Mouse (Mus musculus) activated CD4-positive, CD25-positive, alpha-beta regulatory T cell (primary cell): ENCODE results near the gene Foxi3. TPM values are rescaled to one million over a fixed set of nuclear protein-coding genes. Genes with fewer than 3 reads are reported as not detected.

ENCODE experiments used
- polyA plus RNA-seq, 2 experiments: library from polyadenylated mRNA; unstranded; fragments of 100-300 nt; shearing (Covaris generic); gene quantifications; one replicate each; pipeline ENCODE4 v1.2.1; 2017

The Foxi3 gene
- not detected for polyA plus RNA-seq

GRCm38 (mm10) chr6:70956285-70956912, at the start of gene Foxi3:
TSS of gene Foxi3 (plus strand) at chr6:70956531.

GRCm38 (mm10) chr6:70918827-70919226, 37.5 kb upstream of the Foxi3 start, which contains the start of gene Tex37:
TSS of gene Tex37 (minus strand) at chr6:70918927.

Other genes with a start within 250 kb of the Foxi3 start
- 1 to 10 TPM; 6.0 to 7.5 TPM for gene Rpia, start 164.3 kb upstream of the Foxi3 start, polyA plus RNA-seq
- 10 to 100 TPM in 1 of 2 experiments, 1 to 10 TPM in 1; 9.5 to 11.0 TPM for gene Eif2ak3, start 112.0 kb upstream of the Foxi3 start, polyA plus RNA-seq
- not detected for gene Tex37, start 37.6 kb upstream of the Foxi3 start, polyA plus RNA-seq
- gene Thnsl2, start 187.9 kb downstream of the Foxi3 start, polyA plus RNA-seq = 1 to 10 TPM; 2.4 to 4.1 TPM
- gene Fabp1, start 243.3 kb downstream of the Foxi3 start, polyA plus RNA-seq = not detected